Mouse (Mus musculus) heart, adult 2 months (tissue): ENCODE data around the gene Clasp1.

ENCODE experiments used
- CTCF ChIP-seq: fragments of 200-600 bp; IDR thresholded peaks from 2 replicates; pipeline ENCODE4 v1.8.1; 2022; ENCODE audit warnings: antibody characterized with exemption, mild to moderate bottlenecking, moderate library complexity
- POLR2A ChIP-seq: fragments of 200-500 bp; IDR thresholded peaks from 2 replicates; pipeline ENCODE4 v1.6.1; 2011; ENCODE audit warnings: mild to moderate bottlenecking, low read depth, low read length, control low read depth; ENCODE audit not compliant: insufficient read depth

GRCm38 (mm10) chr1:118626452-118626851 lies 237.6 kb downstream of the Clasp1 start:
- TF ChIP-seq CTCF (no peak), POLR2A (no peak)
